ENCODE assay signal across 8 mouse cellular contexts in the genomic region with DNA sequence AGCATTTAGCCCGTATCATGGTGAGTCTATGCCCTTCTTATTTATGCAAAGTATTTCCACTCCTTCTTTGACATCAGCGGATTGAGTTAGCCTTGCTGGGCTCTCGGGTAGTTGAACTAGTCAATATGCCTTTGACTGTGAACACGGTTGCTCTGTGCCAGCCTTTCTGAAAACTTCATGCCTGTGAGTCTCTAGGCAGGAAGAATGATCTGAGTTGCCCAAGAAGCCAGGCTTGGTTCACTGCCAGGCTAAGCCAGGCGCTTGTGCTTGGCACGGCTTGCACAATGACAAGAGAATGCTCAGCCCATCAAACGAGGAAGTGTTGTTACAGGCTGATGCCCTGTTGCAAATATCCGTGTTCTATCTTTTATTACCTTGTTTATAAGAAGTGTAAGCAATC.
DNase-seq lines count a peak whose midpoint lies in the region; ATAC-seq and TF ChIP-seq lines count a peak whose summit lies in the region.

No protein-coding gene starts in this region.

- H3K4me1 ChIP-seq in midbrain, embryonic 14.5 days (ENCODE audit: control insufficient read depth, insufficient read depth, low read length), result 0 out of 2 replicates have a peak, but pooled peaks cover 8% of the 10 kb centered on the region
- peaks cover 27% of the 10 kb centered on the region for H3K4me1 ChIP-seq in midbrain, embryonic 10.5 days
- H3K4me1 ChIP-seq in forebrain, postnatal 0 days (ENCODE audit: insufficient read depth), result no peaks in the 10 kb centered on the region; the same call in 1 of the 2 replicates
- no peaks in the 10 kb centered on the region for H3K4me1 ChIP-seq in midbrain, postnatal 0 days (ENCODE audit: insufficient read depth, low read length)
- no peaks in the 10 kb centered on the region; the same call in 1 of the 2 replicates for H3K4me1 ChIP-seq in liver, embryonic 11.5 days (replicated peaks; ENCODE audit: control insufficient read depth, insufficient read depth, low read length)

- no peak for ATAC-seq in midbrain, embryonic 14.5 days (ENCODE audit: low FRiP score, low TSS enrichment)
- ATAC-seq in forebrain, postnatal 0 days, result peak; percentile 59
- peak; percentile 52; the same call in 1 of the 2 replicates for ATAC-seq in midbrain, postnatal 0 days (ENCODE audit: low FRiP score)
- no peak for ATAC-seq in erythroid progenitor cell, adult 5-6 weeks (replicated peaks; ENCODE audit: low FRiP score, poor library complexity, severe bottlenecking)
- no peak for ATAC-seq in liver, embryonic 11.5 days (replicated peaks; ENCODE audit: low FRiP score)

- H3K9ac ChIP-seq in midbrain, embryonic 14.5 days (replicated peaks; ENCODE audit: low read length), result no peak overlapping the region
- H3K9ac ChIP-seq in forebrain, postnatal 0 days, result no peak overlapping the region
- no peak overlapping the region for H3K9ac ChIP-seq in midbrain, postnatal 0 days (replicated peaks; ENCODE audit: low read length, poor library complexity, severe bottlenecking)
- H3K9ac ChIP-seq in liver, embryonic 11.5 days (ENCODE audit: low read depth, low read length), result no peak overlapping the region

- no peak overlapping the region for H3K4me2 ChIP-seq in midbrain, embryonic 14.5 days (ENCODE audit: low read length)
- no peak overlapping the region for H3K4me2 ChIP-seq in forebrain, postnatal 0 days (ENCODE audit: low read depth)
- H3K4me2 ChIP-seq in midbrain, postnatal 0 days (ENCODE audit: low read depth, low read length, poor library complexity, severe bottlenecking), result no peak overlapping the region
- no peak overlapping the region for H3K4me2 ChIP-seq in liver, embryonic 11.5 days

- H3K36me3 ChIP-seq in midbrain, embryonic 14.5 days (ENCODE audit: control insufficient read depth, insufficient read depth, low read length), result no peaks in the 10 kb centered on the region
- H3K36me3 ChIP-seq in midbrain, embryonic 10.5 days, result no peaks in the 10 kb centered on the region
- no peaks in the 10 kb centered on the region for H3K36me3 ChIP-seq in forebrain, postnatal 0 days (ENCODE audit: insufficient read depth)
- H3K36me3 ChIP-seq in midbrain, postnatal 0 days (ENCODE audit: insufficient read depth, low read length), result no peaks in the 10 kb centered on the region
- H3K36me3 ChIP-seq in liver, embryonic 11.5 days (ENCODE audit: control insufficient read depth, insufficient read depth, low read length), result no peaks in the 10 kb centered on the region

- DNase-seq in gastrocnemius, adult 18-20 months (ENCODE audit: low spot score), result peak; percentile 48
- no peak for DNase-seq in gastrocnemius, adult 8-10 months (ENCODE audit: low spot score in 2 of 2)
- peak; percentile 80 for DNase-seq in midbrain, embryonic 14.5 days
- DNase-seq in midbrain, embryonic 10.5 days (ENCODE audit: low spot score), result no peak
- peak; percentile 75 for DNase-seq in forebrain, postnatal 0 days
- peak; percentile 88 for DNase-seq in midbrain, postnatal 0 days (ENCODE audit: low spot score)
- no peak for DNase-seq in liver, embryonic 11.5 days (ENCODE audit: low spot score)

- H3K27ac ChIP-seq in midbrain, embryonic 14.5 days (replicated peaks; ENCODE audit: low read depth, low read length), result no peak overlapping the region
- no peak overlapping the region for H3K27ac ChIP-seq in midbrain, embryonic 10.5 days (replicated peaks)
- H3K27ac ChIP-seq in forebrain, postnatal 0 days (ENCODE audit: low read depth, low read length), result no peak overlapping the region
- H3K27ac ChIP-seq in midbrain, postnatal 0 days (ENCODE audit: low read depth, low read length), result no peak overlapping the region
- no peak overlapping the region for H3K27ac ChIP-seq in liver, embryonic 11.5 days (ENCODE audit: low read depth, low read length)

- TF ChIP-seq CTCF in forebrain, postnatal 0 days (IDR thresholded peaks at IDR 0.05; ENCODE audit: low read depth), result no peak
- TF ChIP-seq CTCF in midbrain, postnatal 0 days (IDR thresholded peaks at IDR 0.05), result no peak

- no peak overlapping the region for H3K4me3 ChIP-seq in midbrain, embryonic 14.5 days (replicated peaks; ENCODE audit: low read depth, low read length)
- H3K4me3 ChIP-seq in midbrain, embryonic 10.5 days, result no peak overlapping the region
- no peak overlapping the region for H3K4me3 ChIP-seq in forebrain, postnatal 0 days (ENCODE audit: low read depth, low read length)
- H3K4me3 ChIP-seq in midbrain, postnatal 0 days (ENCODE audit: low read depth, low read length), result no peak overlapping the region
- no peak overlapping the region for H3K4me3 ChIP-seq in liver, embryonic 11.5 days (ENCODE audit: low read depth, low read length)

- WGBS in midbrain, embryonic 14.5 days, result 71% methylated on average over 8 of the region's 8 CpGs
- 86% methylated on average over 8 of the region's 8 CpGs for WGBS in midbrain, embryonic 10.5 days
- WGBS in forebrain, postnatal 0 days, result 18% methylated on average over 8 of the region's 8 CpGs
- 64% methylated on average over 8 of the region's 8 CpGs for WGBS in midbrain, postnatal 0 days
- WGBS in liver, embryonic 11.5 days, result 76% methylated on average over 8 of the region's 8 CpGs

- H3K27me3 ChIP-seq in midbrain, embryonic 14.5 days (ENCODE audit: control insufficient read depth, insufficient read depth, low read length), result no peaks in the 10 kb centered on the region
- no peaks in the 10 kb centered on the region for H3K27me3 ChIP-seq in midbrain, embryonic 10.5 days (ENCODE audit: low read depth, poor library complexity, severe bottlenecking)
- H3K27me3 ChIP-seq in forebrain, postnatal 0 days (ENCODE audit: insufficient read depth, low read length), result no peaks in the 10 kb centered on the region
- no peaks in the 10 kb centered on the region for H3K27me3 ChIP-seq in midbrain, postnatal 0 days (ENCODE audit: insufficient read depth, low read length)
- H3K27me3 ChIP-seq in liver, embryonic 11.5 days (replicated peaks; ENCODE audit: control insufficient read depth, insufficient read depth, low read length), result no peaks in the 10 kb centered on the region

- H3K9me3 ChIP-seq in midbrain, embryonic 14.5 days (ENCODE audit: control insufficient read depth, low read length), result no peaks in the 10 kb centered on the region
- H3K9me3 ChIP-seq in midbrain, embryonic 10.5 days (replicated peaks), result no peaks in the 10 kb centered on the region
- no peaks in the 10 kb centered on the region for H3K9me3 ChIP-seq in forebrain, postnatal 0 days (ENCODE audit: low read length)
- no peaks in the 10 kb centered on the region for H3K9me3 ChIP-seq in midbrain, postnatal 0 days (ENCODE audit: low read length)
- no peaks in the 10 kb centered on the region for H3K9me3 ChIP-seq in liver, embryonic 11.5 days (ENCODE audit: control insufficient read depth, low read length)

Comparison
In these comparisons a context has a peak if more than half of its experiments do, and no peak if none do; other contexts are left out.
1. DNase-seq: peak in gastrocnemius, adult 18-20 months (single experiment), midbrain, embryonic 14.5 days (single experiment), forebrain, postnatal 0 days (single experiment) and midbrain, postnatal 0 days (single experiment); none in gastrocnemius, adult 8-10 months (0 of 2), midbrain, embryonic 10.5 days (single experiment) and liver, embryonic 11.5 days (single experiment).
2. ATAC-seq: peak in forebrain, postnatal 0 days (single experiment) and midbrain, postnatal 0 days (single experiment); none in midbrain, embryonic 14.5 days (single experiment), erythroid progenitor cell, adult 5-6 weeks (single experiment) and liver, embryonic 11.5 days (single experiment).